Comparison of ENCODE assay signal across 8 mouse cellular contexts in genomic region chr7:46181590-46181989, GRCm38 (mm10). TPM values are rescaled to one million over a fixed set of nuclear protein-coding genes. Genes with fewer than 3 reads are reported as not detected.
DNase-seq lines count a peak whose midpoint lies in the region; ATAC-seq and TF ChIP-seq lines count a peak whose summit lies in the region.

No protein-coding gene starts in this region.

- ATAC-seq in forebrain, embryonic 13.5 days, result peak; percentile 77
- ATAC-seq in intestine, embryonic 16.5 days, result 0 out of 2 replicates have a peak, but pooled peaks have one; percentile 50
- ATAC-seq in liver, embryonic 14.5 days (ENCODE audit: insufficient read depth), result no peak
- no peak for ATAC-seq in monocyte, adult 5-6 weeks (replicated peaks; ENCODE audit: insufficient number of reproducible peaks, low FRiP score, low TSS enrichment, poor library complexity, severe bottlenecking)

- WGBS in forebrain, embryonic 13.5 days, result 1% methylated on average over 3 of the region's 3 CpGs
- WGBS in intestine, embryonic 16.5 days, result 1% methylated on average over 3 of the region's 3 CpGs
- WGBS in liver, embryonic 14.5 days (ENCODE audit: insufficient replicate concordance), result 5% methylated on average over 3 of the region's 3 CpGs

- peak; percentile 21 for TF ChIP-seq RAD21 in CH12.LX (IDR thresholded peaks at IDR 0.05; ENCODE audit: low read depth, low read length)

- dilution Hi-C loops in CH12.LX (cut with MboI; ENCODE audit: extremely low pct_ligation_motif_present, extremely low pct_unique_long_range_greater_than_20kb, low sequenced_read_pairs), result no loop called here

- no peak for TF ChIP-seq POLR2A in CH12.LX (IDR thresholded peaks at IDR 0.05; ENCODE audit: low read depth, low read length)

- no peaks in the 10 kb centered on the region for H3K4me1 ChIP-seq in CH12.LX (ENCODE audit: control insufficient read depth in 1 of 2, insufficient read depth in 2 of 2)
- peaks cover 12% of the 10 kb centered on the region for H3K4me1 ChIP-seq in forebrain, embryonic 13.5 days
- 0 out of 2 replicates have a peak, but pooled peaks cover 4% of the 10 kb centered on the region for H3K4me1 ChIP-seq in intestine, embryonic 16.5 days (ENCODE audit: control insufficient read depth, insufficient read depth, low read length)
- no peaks in the 10 kb centered on the region for H3K4me1 ChIP-seq in liver, embryonic 14.5 days (replicated peaks; ENCODE audit: control insufficient read depth in 2 of 2, insufficient read depth in 2 of 2, low read length in 1 of 2)

- TF ChIP-seq EP300 in CH12.LX (IDR thresholded peaks at IDR 0.05; ENCODE audit: low read length), result no peak
- TF ChIP-seq EP300 in liver, embryonic 14.5 days (IDR thresholded peaks at IDR 0.05; ENCODE audit: low read depth), result no peak

- DNase-seq in 3T3-L1 (ENCODE audit: low read depth, low spot score), result peak; percentile 67
- peak; percentile 35 for DNase-seq in CH12.LX (ENCODE audit: extremely low read depth)
- peak; percentile 27 for DNase-seq in c-Kit-positive CD71-positive TER-119-positive erythroid progenitor cells, embryonic 14.5 days (ENCODE audit: low spot score)
- DNase-seq in liver, embryonic 14.5 days (ENCODE audit: low read depth in 3 of 3, low spot score in 3 of 3), result no peak
- DNase-seq in retina, adult 2 months (ENCODE audit: low read depth, low spot score), result peak; percentile 40

- no peaks in the 10 kb centered on the region for H3K79me2 ChIP-seq in CH12.LX (replicated peaks; ENCODE audit: control insufficient read depth, extremely low read depth, insufficient read depth, poor library complexity, severe bottlenecking)

- no peak overlapping the region for H3K27ac ChIP-seq in CH12.LX (ENCODE audit: insufficient read depth, low read depth)
- H3K27ac ChIP-seq in forebrain, embryonic 13.5 days, result no peak overlapping the region
- no peak overlapping the region for H3K27ac ChIP-seq in intestine, embryonic 16.5 days (ENCODE audit: low read length)
- no peak overlapping the region for H3K27ac ChIP-seq in liver, embryonic 14.5 days

- TF ChIP-seq CTCF in CH12.LX (conservative IDR thresholded peaks at IDR 0.05 in 1 of 2, IDR thresholded peaks at IDR 0.05 in 1 of 2; ENCODE audit: low read depth in 2 of 2, low read length in 2 of 2), result peak; percentile 62 to 76
- peak; percentile 87 for TF ChIP-seq CTCF in liver, embryonic 14.5 days (IDR thresholded peaks at IDR 0.05; ENCODE audit: low read depth)

- in situ Hi-C loops in CH12.LX (cut with MboI; ENCODE audit: low pct_ligation_motif_present, low pct_unique_long_range_greater_than_20kb, low sequenced_read_pairs), result no loop called here

- H3K9me3 ChIP-seq in CH12.LX (replicated peaks; ENCODE audit: low read length), result peaks cover 11% of the 10 kb centered on the region
- no peaks in the 10 kb centered on the region for H3K9me3 ChIP-seq in forebrain, embryonic 13.5 days (replicated peaks)
- H3K9me3 ChIP-seq in intestine, embryonic 16.5 days (ENCODE audit: control insufficient read depth, low read length), result no peaks in the 10 kb centered on the region
- no peaks in the 10 kb centered on the region for H3K9me3 ChIP-seq in liver, embryonic 14.5 days (ENCODE audit: control insufficient read depth, low read length)

- no peak overlapping the region for H3K9ac ChIP-seq in CH12.LX (ENCODE audit: insufficient read depth, low read depth)
- no peak overlapping the region for H3K9ac ChIP-seq in forebrain, embryonic 13.5 days
- no peak overlapping the region for H3K9ac ChIP-seq in intestine, embryonic 16.5 days (ENCODE audit: low read depth, low read length)
- no peak overlapping the region for H3K9ac ChIP-seq in liver, embryonic 14.5 days (replicated peaks)

- no peaks in the 10 kb centered on the region for H3K36me3 ChIP-seq in CH12.LX (replicated peaks in 1 of 2; ENCODE audit: control insufficient read depth in 1 of 2, insufficient read depth in 1 of 2, low read length in 1 of 2)
- no peaks in the 10 kb centered on the region for H3K36me3 ChIP-seq in forebrain, embryonic 13.5 days (ENCODE audit: poor library complexity, severe bottlenecking)
- no peaks in the 10 kb centered on the region for H3K36me3 ChIP-seq in intestine, embryonic 16.5 days (ENCODE audit: control insufficient read depth, insufficient read depth, low read length)
- H3K36me3 ChIP-seq in liver, embryonic 14.5 days (replicated peaks; ENCODE audit: control insufficient read depth, insufficient read depth, low read depth), result no peaks in the 10 kb centered on the region

- H3K27me3 ChIP-seq in CH12.LX (replicated peaks), result peaks cover 50% of the 10 kb centered on the region
- H3K27me3 ChIP-seq in forebrain, embryonic 13.5 days, result peaks cover 50% of the 10 kb centered on the region
- peaks cover 25% of the 10 kb centered on the region for H3K27me3 ChIP-seq in intestine, embryonic 16.5 days (replicated peaks; ENCODE audit: control insufficient read depth, insufficient read depth, low read length)
- peaks cover 25% of the 10 kb centered on the region for H3K27me3 ChIP-seq in liver, embryonic 14.5 days (ENCODE audit: control insufficient read depth, insufficient read depth, low read length)

- H3K4me2 ChIP-seq in CH12.LX (ENCODE audit: insufficient read depth, low read depth, poor library complexity, severe bottlenecking), result no peak overlapping the region
- H3K4me2 ChIP-seq in forebrain, embryonic 13.5 days, result no peak overlapping the region
- H3K4me2 ChIP-seq in intestine, embryonic 16.5 days (ENCODE audit: low read depth, low read length), result no peak overlapping the region
- no peak overlapping the region for H3K4me2 ChIP-seq in liver, embryonic 14.5 days (ENCODE audit: low read depth)

- H3K4me3 ChIP-seq in CH12.LX (replicated peaks in 1 of 3; ENCODE audit: low read depth in 2 of 3, low read length in 2 of 3, poor library complexity in 1 of 3), result no peak overlapping the region
- H3K4me3 ChIP-seq in forebrain, embryonic 13.5 days, result no peak overlapping the region
- H3K4me3 ChIP-seq in intestine, embryonic 16.5 days (ENCODE audit: low read length), result no peak overlapping the region
- no peak overlapping the region for H3K4me3 ChIP-seq in liver, embryonic 14.5 days (ENCODE audit: insufficient read depth in 1 of 2, low read depth in 2 of 2, low read length in 2 of 2)

TF ChIP-seq in CH12.LX, 34 proteins besides CTCF, POLR2A, EP300 and RAD21:
- peak; percentile 52 for TF ChIP-seq SMC3 (IDR thresholded peaks at IDR 0.05; ENCODE audit: low read depth, low read length)
- TF ChIP-seq ETS1 (conservative IDR thresholded peaks at IDR 0.05; ENCODE audit: low read depth, low read length), result no peak
TF ChIP-seq in CH12.LX: peak in this region for 1.

RNA-seq across cellular contexts. Expression of gene Abcc8, which starts 1.8 kb away (rescaled TPM):
- total RNA-seq in CH12.LX (2012; rRNA removed) (not detected in 2 replicates), CH12.LX (2014; rRNA removed) (not detected in 2 replicates)
- polyA plus RNA-seq in CH12.LX (2012; ENCODE audit: insufficient read length, low read depth), result not detected in 2 replicates
- 6.9 and 10.2 TPM in 2 replicates for polyA plus RNA-seq in forebrain, embryonic 13.5 days (2015; fragmentation: Nextera tagmentation; extraction: Ambion mirVana)
- 4.8 and 6.2 TPM in 2 replicates for polyA plus RNA-seq in intestine, embryonic 16.5 days (2015; fragmentation: Nextera tagmentation; extraction: Ambion mirVana)
- 0.13 and 0.14 TPM in 2 replicates for polyA plus RNA-seq in liver, embryonic 14.5 days (2012; rRNA removed)
- 0.13 and 0.14 TPM in 2 replicates for polyA plus RNA-seq in liver, embryonic 14.5 days (2014; fragmentation: Nextera tagmentation; extraction: Ambion mirVana)
- total RNA-seq in monocyte, adult 5-6 weeks (2017), result not detected in 3 replicates

RNA-seq across cellular contexts. Expression of gene Ush1c, which starts 56.7 kb away (rescaled TPM):
- total RNA-seq in CH12.LX (2012; rRNA removed), result not detected in 2 replicates
- not detected in 2 replicates for total RNA-seq in CH12.LX (2014; rRNA removed)
- polyA plus RNA-seq in CH12.LX (2012; ENCODE audit: insufficient read length, low read depth), result not detected in 2 replicates
- polyA plus RNA-seq in forebrain, embryonic 13.5 days (2015; fragmentation: Nextera tagmentation; extraction: Ambion mirVana), result 2.7 and 2.8 TPM in 2 replicates
- 96.4 and 113 TPM in 2 replicates for polyA plus RNA-seq in intestine, embryonic 16.5 days (2015; fragmentation: Nextera tagmentation; extraction: Ambion mirVana)
- polyA plus RNA-seq in liver, embryonic 14.5 days (2012; rRNA removed), result 0.04 TPM in 1 of 2 replicates, not detected in the other
- 0.09 TPM in 1 of 2 replicates, not detected in the other for polyA plus RNA-seq in liver, embryonic 14.5 days (2014; fragmentation: Nextera tagmentation; extraction: Ambion mirVana)
- total RNA-seq in monocyte, adult 5-6 weeks (2017), result not detected in 3 replicates

RNA-seq across cellular contexts. Expression of gene Otog, which starts 59.2 kb away (rescaled TPM):
- total RNA-seq in CH12.LX (2012; rRNA removed) (under 0.01 and 0.04 TPM in 2 replicates), CH12.LX (2014; rRNA removed) (not detected in 2 replicates)
- not detected in 2 replicates for polyA plus RNA-seq in CH12.LX (2012; ENCODE audit: insufficient read length, low read depth)
- not detected in 2 replicates for polyA plus RNA-seq in forebrain, embryonic 13.5 days (2015; fragmentation: Nextera tagmentation; extraction: Ambion mirVana)
- polyA plus RNA-seq in intestine, embryonic 16.5 days (2015; fragmentation: Nextera tagmentation; extraction: Ambion mirVana), result 0.07 TPM in 1 of 2 replicates, not detected in the other
- 0.02 TPM in 1 of 2 replicates, not detected in the other for polyA plus RNA-seq in liver, embryonic 14.5 days (2012; rRNA removed)
- not detected in 2 replicates for polyA plus RNA-seq in liver, embryonic 14.5 days (2014; fragmentation: Nextera tagmentation; extraction: Ambion mirVana)
- total RNA-seq in monocyte, adult 5-6 weeks (2017), result not detected in 3 replicates

Comparison
In these comparisons a context has a peak if more than half of its experiments do, and no peak if none do; other contexts are left out.
1. DNase-seq: peak in 3T3-L1 (single experiment), CH12.LX (single experiment), c-Kit-positive CD71-positive TER-119-positive erythroid progenitor cells, embryonic 14.5 days (single experiment) and retina, adult 2 months (single experiment); none in liver, embryonic 14.5 days (0 of 3).
2. ATAC-seq: peak in forebrain, embryonic 13.5 days (single experiment) and intestine, embryonic 16.5 days (single experiment); none in liver, embryonic 14.5 days (single experiment) and monocyte, adult 5-6 weeks (single experiment).
3. RNA of gene Ush1c, which starts 56.7 kb away (polyA plus RNA-seq): 96.4 to 113 TPM in intestine, embryonic 16.5 days; 2.7 to 2.8 TPM in forebrain, embryonic 13.5 days, 0.04 to 0.09 TPM in liver, embryonic 14.5 days and not detected in CH12.LX; every median in the first group is over 10 times any median in the second.